Mouse (Mus musculus): ENCODE results near the gene Zeb2.

Gene Zeb2

DNA sequence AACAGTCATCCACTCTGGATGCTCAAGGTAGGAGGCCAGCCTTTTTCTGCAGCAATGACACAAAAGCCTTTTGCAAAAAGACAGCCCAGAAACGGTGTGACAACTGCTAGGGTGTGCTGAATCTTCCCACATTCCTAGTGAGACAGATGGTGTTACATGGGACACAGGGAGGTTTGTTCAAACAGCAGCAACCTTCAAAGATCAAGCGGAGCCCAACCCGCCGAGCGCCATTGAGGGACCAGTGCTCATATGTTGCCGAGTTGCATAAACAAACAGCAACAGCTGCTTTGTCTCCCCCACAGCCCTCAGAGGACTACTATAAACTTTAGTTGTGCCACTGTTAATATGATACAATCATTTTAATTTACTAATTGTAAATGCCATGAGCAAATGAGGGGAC is 117.3 kb downstream of the Zeb2 start:
- DNase-seq (ENCODE audit: extremely low spot score, low spot score), result no peak

DNA sequence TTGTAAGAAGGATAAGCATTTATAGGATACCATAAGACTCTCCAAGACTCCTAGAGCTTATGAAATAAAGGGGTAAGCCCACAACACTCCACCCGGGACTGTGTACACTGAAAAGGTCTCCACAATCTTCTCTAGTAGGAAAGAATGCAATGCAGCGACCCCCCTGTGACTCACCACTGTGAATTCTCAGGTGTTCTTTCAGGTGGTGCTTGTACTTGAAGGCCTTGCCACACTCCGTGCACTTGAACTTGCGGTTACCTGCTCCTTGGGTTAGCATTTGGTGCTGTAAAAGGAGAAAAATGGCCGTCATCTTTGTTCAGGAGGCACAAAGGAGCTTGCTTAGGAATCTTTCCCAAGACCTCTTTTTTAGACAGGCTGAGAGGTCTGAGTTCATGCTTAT is 118.5 kb downstream of the Zeb2 start:
- DNase-seq (ENCODE audit: extremely low spot score, low spot score), result no peak

DNA sequence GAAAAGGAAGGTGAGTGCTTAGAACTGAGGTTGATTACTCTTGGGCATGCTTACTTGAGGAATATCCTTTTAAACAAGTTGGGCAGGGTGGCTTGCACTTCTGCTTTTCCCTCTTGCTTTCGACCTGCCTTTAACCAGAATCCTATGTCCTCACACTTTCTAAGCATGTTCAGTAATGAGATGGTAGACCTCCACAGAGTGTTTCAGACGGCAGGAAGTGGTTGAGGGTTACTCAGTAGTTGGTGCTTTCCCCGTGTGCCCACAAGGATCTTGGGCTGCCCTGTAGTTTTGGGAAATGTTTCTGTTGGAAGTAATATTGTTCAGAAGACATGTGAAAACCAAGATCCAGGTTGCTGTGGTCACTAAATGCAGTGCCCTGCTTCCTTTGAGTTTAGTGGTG is 135.5 kb downstream of the Zeb2 start:
- DNase-seq (ENCODE audit: extremely low spot score, low spot score), result no peak

DNA sequence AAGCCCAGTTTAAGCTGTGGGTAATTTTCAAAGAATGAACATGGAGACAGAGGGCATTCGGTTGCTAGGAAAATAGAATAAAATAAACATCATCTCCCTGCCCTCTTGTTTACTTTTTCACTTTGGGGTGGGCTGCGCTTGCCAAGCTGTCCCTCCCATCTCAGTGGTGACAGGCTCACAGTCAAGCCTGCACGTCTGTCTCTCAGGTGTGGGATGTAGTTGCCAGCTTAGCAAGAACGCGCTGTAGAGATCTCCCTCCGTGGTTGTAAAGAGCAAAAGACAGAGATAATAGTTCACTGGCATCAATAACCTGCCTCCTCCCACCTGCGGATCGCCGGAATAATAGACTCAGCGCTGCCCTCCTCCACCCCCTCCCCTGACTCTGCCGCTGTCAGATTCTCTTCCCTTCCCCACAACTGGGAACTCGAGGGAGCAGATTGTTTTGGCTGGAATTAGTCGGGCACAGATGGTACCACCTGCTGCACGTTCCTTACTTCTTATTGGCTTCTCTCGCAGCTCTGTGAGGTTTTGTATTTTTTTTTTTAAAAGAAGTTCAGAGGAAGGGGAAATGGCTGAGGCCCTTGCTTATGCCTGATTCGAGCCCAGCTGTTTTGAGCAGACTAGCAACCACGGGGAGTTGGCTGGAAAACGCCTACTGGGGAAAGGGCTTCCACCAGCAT is 138.0 kb downstream of the Zeb2 start:
- DNase-seq (ENCODE audit: extremely low spot score, low spot score), result no peak

DNA sequence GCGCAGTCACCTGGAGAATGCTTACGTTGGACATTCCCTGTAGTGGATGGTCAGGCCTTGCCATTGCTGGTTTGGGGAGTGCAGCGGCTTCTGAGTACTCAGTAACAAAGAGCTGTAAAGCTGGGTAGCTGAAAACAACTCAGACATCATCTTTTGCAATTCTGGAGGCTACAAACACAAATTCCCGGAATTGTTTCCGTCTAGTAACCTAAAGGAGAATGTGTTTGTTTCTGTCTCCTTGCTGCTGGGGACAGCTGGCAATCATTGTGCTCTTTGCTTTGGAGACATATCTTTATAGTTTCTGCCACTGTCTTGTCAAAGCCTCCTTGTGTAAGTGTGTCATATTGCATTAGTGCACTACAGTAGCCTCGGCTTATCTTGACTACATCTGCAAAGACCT is 139.2 kb downstream of the Zeb2 start:
- DNase-seq (ENCODE audit: extremely low spot score, low spot score), result no peak

DNA sequence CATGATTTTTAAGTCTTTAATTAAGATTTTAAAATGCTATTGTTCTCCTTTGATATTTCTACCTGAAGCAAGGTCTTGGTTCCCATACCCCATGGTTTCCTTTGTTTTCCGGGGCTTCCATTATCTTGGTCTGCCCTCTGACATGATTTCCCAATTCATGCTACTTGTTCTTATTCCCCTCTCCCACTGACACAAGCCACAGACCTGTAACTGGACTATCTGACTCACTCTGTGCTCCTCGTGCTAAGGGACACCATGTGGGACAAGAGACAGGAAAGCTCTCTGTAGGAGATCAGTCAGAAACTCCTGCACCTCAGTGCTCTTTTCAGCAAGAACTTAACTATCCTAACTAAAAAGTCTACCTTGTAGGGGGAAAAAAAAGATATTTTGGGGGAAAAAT is 139.6 kb downstream of the Zeb2 start:
- no peak for DNase-seq (ENCODE audit: extremely low spot score, low spot score)

DNA sequence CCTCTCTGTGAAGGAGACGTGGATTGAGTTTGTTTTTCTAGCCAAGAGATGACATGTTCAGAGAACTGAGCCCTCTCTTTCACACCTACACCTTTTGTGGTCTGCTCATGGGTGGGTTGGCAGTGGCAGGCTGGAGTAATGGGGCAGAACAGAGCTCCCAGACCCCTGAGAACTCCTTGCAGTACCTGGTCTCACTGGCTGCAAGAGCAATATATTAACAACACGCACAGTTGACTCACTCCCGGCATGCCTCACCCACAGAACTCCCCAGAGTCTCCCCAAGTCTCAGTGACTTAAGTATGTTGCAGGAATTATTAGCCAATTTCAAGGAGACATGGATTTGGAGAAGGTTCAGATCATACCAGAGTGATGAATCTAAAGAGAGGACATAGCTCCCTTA is 140.1 kb downstream of the Zeb2 start:
- no peak for DNase-seq (ENCODE audit: extremely low spot score, low spot score)

DNA sequence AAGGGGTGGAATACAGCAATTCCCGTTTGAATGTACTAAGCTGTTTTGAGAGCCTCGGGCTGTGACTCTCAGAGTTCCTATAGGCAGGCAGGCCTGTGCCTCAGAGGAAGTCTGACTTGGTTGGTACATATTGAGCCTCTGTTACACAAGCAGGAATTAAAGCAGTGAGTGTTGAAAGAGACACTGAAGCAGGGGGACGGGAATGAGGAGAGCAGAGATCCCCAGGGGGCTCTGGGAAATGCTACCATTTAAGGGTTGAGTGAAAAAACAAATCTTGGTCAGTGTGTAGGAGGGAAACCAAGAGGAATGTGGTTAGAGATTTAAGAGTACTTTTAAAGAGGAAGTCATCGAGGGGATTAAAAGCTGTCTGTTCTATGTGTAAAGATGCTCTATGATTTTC is 140.7 kb downstream of the Zeb2 start:
- no peak for DNase-seq (ENCODE audit: extremely low spot score, low spot score)

- DNase-seq (ENCODE audit: extremely low spot score, low spot score), result no peak
These were observed 143.4 kb downstream of the Zeb2 start for GRCm38 (mm10) chr2:44973828-44974227.

- DNase-seq (ENCODE audit: extremely low spot score, low spot score), result no peak
These were observed 147.0 kb downstream of the Zeb2 start for GRCm38 (mm10) chr2:44970087-44970646.

- no peak for DNase-seq (ENCODE audit: extremely low spot score, low spot score)
These were observed 147.6 kb downstream of the Zeb2 start for GRCm38 (mm10) chr2:44969640-44970039.

GRCm38 (mm10) chr2:44969226-44969625 is 148.0 kb downstream of the Zeb2 start:
- DNase-seq (ENCODE audit: extremely low spot score, low spot score), result no peak

GRCm38 (mm10) chr2:44965834-44966555 is 151.2 kb downstream of the Zeb2 start:
- no peak for DNase-seq (ENCODE audit: extremely low spot score, low spot score)

DNA sequence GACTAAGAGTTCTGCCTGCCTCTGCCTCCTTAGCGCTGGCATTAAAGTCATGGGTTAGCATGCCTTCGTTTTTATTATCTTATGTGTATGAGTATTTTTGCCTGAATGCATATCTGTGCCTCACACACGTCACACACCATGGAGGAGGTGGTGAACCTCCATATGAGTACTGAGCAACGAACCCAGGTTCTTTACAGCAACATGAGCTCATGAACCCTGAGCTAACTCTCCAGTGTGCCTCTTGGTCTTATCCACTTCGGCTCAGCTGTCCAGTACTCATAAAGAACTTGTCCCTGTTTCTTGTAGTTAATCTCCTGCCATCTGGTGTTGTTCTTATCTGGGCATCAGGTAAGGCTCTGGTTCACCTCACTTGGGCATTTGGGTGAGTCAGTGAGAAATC is 154.6 kb downstream of the Zeb2 start:
- DNase-seq (ENCODE audit: extremely low spot score, low spot score), result no peak

DNA sequence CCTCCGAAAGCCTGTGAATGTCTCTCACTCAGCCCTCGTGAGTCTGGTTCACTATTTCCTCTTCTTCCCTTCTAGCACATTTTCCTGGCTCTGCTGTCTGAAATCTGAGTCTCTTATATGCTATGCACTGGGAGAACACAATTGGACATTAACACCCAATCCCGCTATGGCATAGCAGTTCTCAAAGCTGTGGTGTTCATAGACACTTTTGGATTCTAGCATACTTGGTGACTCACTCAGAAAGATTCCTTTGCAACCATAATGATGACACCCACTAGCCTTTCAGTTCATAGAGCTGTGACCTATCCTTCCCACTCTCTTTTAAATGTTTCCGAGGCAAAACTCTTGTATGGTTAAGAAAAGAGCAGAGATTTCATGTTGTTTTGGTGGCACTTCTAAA is 156.0 kb downstream of the Zeb2 start:
- DNase-seq (ENCODE audit: extremely low spot score, low spot score), result no peak

DNA sequence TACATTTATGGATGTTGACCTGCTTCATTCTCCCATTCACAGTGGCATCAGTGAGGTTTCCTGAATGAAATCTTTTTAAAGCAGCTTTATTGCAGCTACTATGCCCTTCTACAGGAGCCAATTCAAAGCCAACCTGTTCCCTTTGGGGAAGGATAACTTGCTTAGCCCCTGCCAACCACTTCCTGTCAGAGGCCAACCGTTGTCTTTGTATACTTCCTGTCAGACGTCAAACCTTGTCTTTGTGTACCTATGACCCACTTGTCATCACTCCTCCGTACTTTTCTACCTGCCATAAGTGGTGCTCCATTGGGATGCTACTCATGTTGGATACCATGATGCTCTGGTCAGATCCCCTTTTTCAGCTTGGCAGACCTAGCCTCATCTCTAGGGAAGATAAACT is 156.6 kb downstream of the Zeb2 start:
- DNase-seq (ENCODE audit: extremely low spot score, low spot score), result no peak

DNA sequence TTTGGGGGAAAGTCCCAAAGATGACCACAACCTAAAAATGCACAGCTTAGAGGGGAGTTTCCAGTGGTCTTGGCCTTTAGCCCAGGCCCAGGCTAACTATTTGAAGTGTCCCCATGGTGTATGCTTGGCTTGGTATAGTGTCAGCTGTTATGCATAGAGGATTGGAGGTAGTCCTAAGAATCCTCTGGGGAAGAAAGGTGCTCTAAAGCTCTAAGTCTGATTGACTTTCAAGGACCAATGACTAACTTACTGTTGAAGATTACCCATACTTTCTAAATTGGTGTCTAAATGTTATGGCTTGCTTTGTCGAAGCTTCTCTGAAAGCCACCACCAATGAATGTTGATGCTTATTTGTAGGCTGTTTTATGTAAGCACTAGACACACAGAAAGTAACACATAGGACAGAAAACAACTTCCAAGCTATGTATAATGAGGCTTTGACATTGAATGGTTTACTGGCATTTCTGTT is 159.8 kb downstream of the Zeb2 start:
- no peak for DNase-seq (ENCODE audit: extremely low spot score, low spot score)

- no peak for DNase-seq (ENCODE audit: extremely low spot score, low spot score)
These were observed 161.0 kb downstream of the Zeb2 start for GRCm38 (mm10) chr2:44956232-44956631.

DNA sequence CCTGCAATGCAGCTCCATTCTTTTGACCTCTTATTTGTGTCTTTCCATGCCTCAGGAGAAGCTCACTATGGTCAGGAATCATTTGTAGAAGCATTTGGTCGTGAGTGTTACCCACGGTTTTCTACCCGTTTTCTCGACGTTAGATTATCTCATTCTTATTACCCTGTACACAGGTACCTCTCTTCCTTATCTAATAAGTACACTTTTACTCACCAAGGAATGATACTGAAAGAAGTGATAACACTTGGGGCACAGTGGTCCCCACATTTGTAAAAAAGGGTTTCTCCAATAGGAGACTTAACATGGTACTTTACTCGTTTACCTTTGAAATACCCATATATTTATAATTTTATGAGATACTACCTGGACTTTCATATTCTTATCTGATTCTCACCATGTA is 161.7 kb downstream of the Zeb2 start:
- DNase-seq (ENCODE audit: extremely low spot score, low spot score), result no peak

- DNase-seq (ENCODE audit: extremely low spot score, low spot score), result no peak
These were observed 163.0 kb downstream of the Zeb2 start for GRCm38 (mm10) chr2:44954180-44954579.

DNA sequence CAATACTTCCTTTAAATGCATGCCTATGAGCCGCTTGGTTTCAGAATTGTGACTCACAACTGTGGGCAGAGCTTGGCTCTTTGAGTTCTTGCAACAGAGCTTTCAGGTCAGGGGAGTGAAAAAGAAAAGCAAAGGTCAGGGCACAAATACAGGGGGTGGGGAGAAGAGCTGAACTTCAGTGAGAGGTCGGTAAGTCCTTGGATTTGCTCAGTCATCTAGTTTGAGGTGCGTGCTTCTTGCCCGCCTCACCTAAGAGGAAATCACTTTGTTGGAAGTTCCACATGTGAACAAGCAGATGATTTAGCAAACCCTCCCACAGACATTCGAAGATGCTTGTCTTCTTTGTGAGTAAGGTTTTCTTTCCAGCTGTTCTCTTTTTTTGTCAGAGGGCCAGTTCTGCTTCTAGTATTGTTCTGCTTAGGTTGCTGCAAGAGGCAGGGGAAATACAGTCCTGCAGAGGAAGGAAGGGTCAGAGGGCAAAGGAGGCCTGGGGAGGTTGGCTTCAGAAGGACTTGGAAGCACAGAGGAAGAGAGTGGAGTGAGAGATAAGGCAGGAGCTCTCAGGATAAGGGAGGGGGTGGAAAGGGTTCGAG is 164.3 kb downstream of the Zeb2 start:
- no peak for DNase-seq (ENCODE audit: extremely low spot score, low spot score)

- no peak for DNase-seq (ENCODE audit: extremely low spot score, low spot score)
These were observed 165.5 kb downstream of the Zeb2 start for GRCm38 (mm10) chr2:44951651-44952213.
